Mouse (Mus musculus): ENCODE data around the gene Vmn1r160.
"Not testable (repeated sequence)": the region's sequence is repeated elsewhere in the genome, so short reads cannot be mapped to it uniquely, and the experiment has no call there.

Vmn1r160 gene

GRCm38 (mm10) chr7:22870924-22871323, at the start of gene Vmn1r160:
TSS of gene Vmn1r160 (plus strand) at chr7:22871224.
- not testable (repeated sequence) for DNase-seq (ENCODE audit: low spot score)

- DNase-seq (ENCODE audit: low spot score) = not testable (repeated sequence)
These were observed 27.5 kb upstream of the Vmn1r160 start, which contains the start of gene Vmn1r159 for GRCm38 (mm10) chr7:22843505-22843904. TSS of gene Vmn1r159 (minus strand) at chr7:22843605.

All from ovary, postnatal 36 days (tissue).